Mouse (Mus musculus) intestine, embryonic 16.5 days (tissue): ENCODE results near the gene Vmn2r8. TPM values are rescaled to one million over a fixed set of nuclear protein-coding genes. Genes with fewer than 3 reads are reported as not detected.
"Not testable (repeated sequence)": the region's sequence is repeated elsewhere in the genome, so short reads cannot be mapped to it uniquely, and the experiment has no call there.

Experiments used
- ATAC-seq: fragments of 200-750 bp; cut with Nextera tagmentation; 2 replicates; pipeline ENCODE4 v1.8.0; 2017; ENCODE audit warnings: moderate TSS enrichment, moderate library complexity
- H3K27ac ChIP-seq: fragments of 300-500 bp; sonication (generic); 2 replicates; pipeline ENCODE4 v1.5.1; 2014; ENCODE audit warnings: mild to moderate bottlenecking, low read length
- H3K27me3 ChIP-seq: fragments of 300-500 bp; sonication (generic); replicated peaks from 2 replicates; pipeline ENCODE4 v1.6.1; 2014; ENCODE audit warnings: low read length, control low read depth, mixed read lengths; ENCODE audit not compliant: control insufficient read depth, insufficient read depth
- H3K36me3 ChIP-seq: fragments of 300-500 bp; sonication (generic); 2 replicates; pipeline ENCODE4 v1.6.1; 2014; ENCODE audit warnings: low read length, control low read depth; ENCODE audit not compliant: control insufficient read depth, insufficient read depth
- H3K4me1 ChIP-seq: fragments of 300-500 bp; sonication (generic); 2 replicates; pipeline ENCODE4 v1.6.1; 2014; ENCODE audit warnings: low read length, control low read depth, mixed read lengths; ENCODE audit not compliant: control insufficient read depth, insufficient read depth
- H3K4me2 ChIP-seq: fragments of 300-500 bp; sonication (generic); 2 replicates; pipeline ENCODE4 v1.6.1; 2014; ENCODE audit warnings: low read depth, low read length, control low read depth
- H3K4me3 ChIP-seq: fragments of 300-500 bp; sonication (generic); 2 replicates; pipeline ENCODE4 v1.5.1; 2014; ENCODE audit warnings: mild to moderate bottlenecking, low read length
- H3K9ac ChIP-seq: fragments of 300-500 bp; sonication (generic); 2 replicates; pipeline ENCODE4 v1.6.1; 2014; ENCODE audit warnings: low read depth, low read length
- H3K9me3 ChIP-seq: fragments of 300-500 bp; sonication (generic); 2 replicates; pipeline ENCODE4 v1.6.1; 2016; ENCODE audit warnings: low read length, control low read depth; ENCODE audit not compliant: control insufficient read depth
- WGBS: fragments of 180-500 bp; shearing (Covaris S2); extraction: QIAGEN DNeasy Blood & Tissue Kit; methylation state at CpG from one replicate; pipeline ENCODE4 v1.1.7; 2014; 5-methylcytosine and 5-hydroxymethylcytosine counted together
- polyA plus RNA-seq: library from polyadenylated mRNA; unstranded; fragments of >200 nt; fragmentation: Nextera tagmentation; extraction: Ambion mirVana; gene quantifications from 2 replicates; pipeline ENCODE4 v1.2.1, GENCODE M21; 2015

Vmn2r8 gene
- polyA plus RNA-seq, 1 experiment from 2014 or later, result 0.02 TPM

GRCm38 (mm10) chr5:108758396-108758795 lies 50.3 kb downstream of the Vmn2r8 start:
- H3K4me3 ChIP-seq, result no peak overlapping the region
- no peak overlapping the region for H3K9ac ChIP-seq
- H3K4me1 ChIP-seq, result no peaks in the 10 kb centered on the region
- H3K4me2 ChIP-seq, result no peak overlapping the region
- ATAC-seq, result peak; percentile 47
- H3K36me3 ChIP-seq, result no peaks in the 10 kb centered on the region
- WGBS, result 45% methylated on average over 3 of the region's 3 CpGs
- H3K27ac ChIP-seq, result no peak overlapping the region
- H3K9me3 ChIP-seq, result no peaks in the 10 kb centered on the region
- H3K27me3 ChIP-seq, result no peaks in the 10 kb centered on the region

GRCm38 (mm10) chr5:108751258-108751657 lies 57.4 kb downstream of the Vmn2r8 start:
- not testable (repeated sequence) for H3K36me3 ChIP-seq, H3K4me3 ChIP-seq, H3K4me2 ChIP-seq, H3K9ac ChIP-seq, H3K4me1 ChIP-seq, H3K27me3 ChIP-seq, ATAC-seq, H3K9me3 ChIP-seq, H3K27ac ChIP-seq
- 83% methylated on average over 4 of the region's 4 CpGs for WGBS

- ATAC-seq, result no peak
- H3K9ac ChIP-seq, result no peak overlapping the region
- H3K9me3 ChIP-seq, result no peaks in the 10 kb centered on the region
- no peaks in the 10 kb centered on the region for H3K36me3 ChIP-seq
- no peaks in the 10 kb centered on the region for H3K4me1 ChIP-seq
- H3K4me2 ChIP-seq, result no peak overlapping the region
- no peak overlapping the region for H3K27ac ChIP-seq
- H3K27me3 ChIP-seq, result no peaks in the 10 kb centered on the region
- no peak overlapping the region for H3K4me3 ChIP-seq
- WGBS, result 73% methylated on average over 5 of the region's 5 CpGs
Measured at GRCm38 (mm10) chr5:108750328-108751210, 58.1 kb downstream of the Vmn2r8 start.

GRCm38 (mm10) chr5:108744629-108745028 lies 64.0 kb downstream of the Vmn2r8 start:
- Histone ChIP-seq H3K4me1 (no peaks in the 10 kb centered on the region), H3K4me3 (no peak overlapping the region), H3K36me3 (no peaks in the 10 kb centered on the region), H3K4me2 (no peak overlapping the region), H3K27me3 (no peaks in the 10 kb centered on the region), H3K27ac (no peak overlapping the region), H3K9ac (no peak overlapping the region), H3K9me3 (no peaks in the 10 kb centered on the region)
- peak; percentile 91 for ATAC-seq
- WGBS, result 67% methylated on average over 3 of the region's 3 CpGs

- H3K9me3 ChIP-seq, result no peaks in the 10 kb centered on the region
- H3K36me3 ChIP-seq, result no peaks in the 10 kb centered on the region
- H3K4me1 ChIP-seq, result no peaks in the 10 kb centered on the region
- H3K9ac ChIP-seq, result no peak overlapping the region
- 65% methylated on average over 2 of the region's 2 CpGs for WGBS
- ATAC-seq, result no peak
- no peak overlapping the region for H3K4me2 ChIP-seq
- no peak overlapping the region for H3K4me3 ChIP-seq
- no peak overlapping the region for H3K27ac ChIP-seq
- H3K27me3 ChIP-seq, result no peaks in the 10 kb centered on the region
Measured at GRCm38 (mm10) chr5:108743856-108744255, 64.8 kb downstream of the Vmn2r8 start.

- Histone ChIP-seq H3K27me3 (no peaks in the 10 kb centered on the region), H3K4me2 (no peak overlapping the region), H3K4me1 (no peaks in the 10 kb centered on the region), H3K4me3 (no peak overlapping the region), H3K27ac (no peak overlapping the region), H3K36me3 (no peaks in the 10 kb centered on the region), H3K9me3 (no peaks in the 10 kb centered on the region), H3K9ac (no peak overlapping the region)
- 85% methylated on average over 2 of the region's 2 CpGs for WGBS
- ATAC-seq, result no peak
Measured at GRCm38 (mm10) chr5:108742596-108742995, 66.1 kb downstream of the Vmn2r8 start.

- Histone ChIP-seq H3K9ac (no peak overlapping the region), H3K9me3 (no peaks in the 10 kb centered on the region), H3K27me3 (no peaks in the 10 kb centered on the region), H3K4me2 (no peak overlapping the region), H3K27ac (no peak overlapping the region), H3K4me3 (no peak overlapping the region), H3K4me1 (no peaks in the 10 kb centered on the region), H3K36me3 (no peaks in the 10 kb centered on the region)
- no peak for ATAC-seq
- 77% methylated on average over 2 of the region's 2 CpGs for WGBS
Measured at GRCm38 (mm10) chr5:108741844-108742243, 66.8 kb downstream of the Vmn2r8 start.

Other genes starting within 250 kb of the Vmn2r8 start
- 75.7 and 85.1 TPM in 2 replicates for gene Gak, start 179.1 kb downstream of the Vmn2r8 start, polyA plus RNA-seq
- 31.7 and 31.9 TPM in 2 replicates for gene Tmem175, start 179.1 kb downstream of the Vmn2r8 start, polyA plus RNA-seq
- gene Idua, start 148.5 kb downstream of the Vmn2r8 start, polyA plus RNA-seq, result 11.3 and 11.9 TPM in 2 replicates
- 11.3 and 14.0 TPM in 2 replicates for gene Dgkq, start 139.2 kb downstream of the Vmn2r8 start, polyA plus RNA-seq
- gene Slc26a1, start 133.3 kb downstream of the Vmn2r8 start, polyA plus RNA-seq, result 8.0 and 9.7 TPM in 2 replicates
- 8.5 and 9.7 TPM in 2 replicates for gene Fgfrl1, start 116.5 kb downstream of the Vmn2r8 start, polyA plus RNA-seq
- 0.43 and 1.1 TPM in 2 replicates for gene Rnf212, start 33.9 kb downstream of the Vmn2r8 start, polyA plus RNA-seq
- 2.3 and 4.0 TPM in 2 replicates for gene Tmed11, start 13.5 kb downstream of the Vmn2r8 start, polyA plus RNA-seq
- gene Vmn2r9, start 43.8 kb upstream of the Vmn2r8 start, polyA plus RNA-seq, result not detected in 2 replicates
- gene Vmn2r10, start 197.7 kb upstream of the Vmn2r8 start, polyA plus RNA-seq, result not detected in 2 replicates